Mouse (Mus musculus) spleen, adult 2 months (tissue): ENCODE results near the gene Dnal1.

Source experiments
- CTCF ChIP-seq: fragments of 200-500 bp; IDR thresholded peaks from 2 replicates; pipeline ENCODE4 v1.5.1; 2011; ENCODE audit warnings: mild to moderate bottlenecking, inconsistent platforms; ENCODE audit not compliant: insufficient read depth, insufficient read length, insufficient replicate concordance; ENCODE audit errors: extremely low read depth
- POLR2A ChIP-seq: fragments of 200-500 bp; IDR thresholded peaks from 2 replicates; pipeline ENCODE4 v1.6.1; 2011; ENCODE audit warnings: low read depth, low read length, inconsistent platforms

DNA sequence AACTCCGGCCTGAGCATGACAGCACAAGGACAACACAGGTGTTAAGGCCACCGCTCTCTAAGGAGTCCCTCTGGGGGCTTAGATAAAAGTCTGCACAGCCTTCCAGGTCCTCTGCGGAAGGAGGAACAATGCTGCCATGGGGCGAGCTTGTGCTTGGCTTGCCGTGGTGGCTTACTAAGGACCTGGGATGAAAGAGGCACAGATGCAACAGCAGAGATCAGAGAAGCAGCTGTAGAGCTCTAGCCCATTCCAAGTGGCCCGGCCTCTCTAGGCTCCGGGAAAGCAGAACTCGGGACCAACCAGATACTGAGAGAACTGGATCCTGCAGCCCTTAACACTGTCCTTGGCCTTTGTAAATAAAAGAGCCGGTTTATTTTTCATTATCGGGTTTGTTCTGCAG, 37.7 kb downstream of the Dnal1 start:
- TF ChIP-seq CTCF, result no peak
- TF ChIP-seq POLR2A, result no peak
